Mouse (Mus musculus) right cerebral cortex, postnatal 25 days (tissue): ENCODE data around the gene Myoz2.

Experiments
- DNase-seq: peaks from one replicate; pipeline ENCODE4 v3.0.0; 2022

The Myoz2 gene

DNA sequence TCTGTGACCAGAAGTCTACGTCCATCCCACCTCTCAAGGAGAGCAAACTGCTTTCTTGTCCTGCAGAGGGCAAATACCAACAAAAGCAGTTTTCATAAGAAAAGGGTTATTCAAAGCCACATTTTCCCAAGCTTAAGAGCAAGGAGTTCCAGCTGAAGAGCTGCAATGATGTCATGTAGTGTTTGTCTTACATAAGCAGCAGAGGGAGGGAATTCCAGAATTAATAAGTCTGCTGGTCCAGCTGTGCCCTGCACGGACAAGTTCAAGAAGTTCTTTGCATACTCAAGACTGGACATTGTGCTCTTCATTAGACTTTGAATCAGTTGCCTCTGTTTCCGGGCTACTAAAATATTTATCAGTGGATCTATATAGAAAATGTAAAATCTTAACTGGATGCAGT, 33.8 kb downstream of the Myoz2 start:
- DNase-seq: no peak

DNA sequence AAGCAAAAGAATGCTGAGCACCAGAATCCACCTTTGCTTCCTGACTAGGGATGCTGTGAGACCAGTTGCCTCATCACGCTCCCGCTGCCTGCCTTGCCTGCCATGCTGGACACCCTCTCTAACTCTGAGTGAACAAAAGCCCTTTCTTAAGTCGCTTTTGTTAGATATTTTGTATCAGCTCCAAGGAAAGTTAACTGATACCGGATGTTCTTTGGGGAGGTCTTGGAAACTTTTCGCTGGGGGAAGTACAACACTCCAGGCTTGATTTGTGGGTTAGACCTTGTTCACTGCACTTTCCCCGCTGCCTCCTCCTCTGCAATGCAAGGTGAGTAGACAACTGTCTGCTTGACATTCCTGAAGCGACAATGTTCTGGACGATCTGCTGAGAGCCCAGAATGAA, 36.3 kb downstream of the Myoz2 start:
- no peak for DNase-seq

DNA sequence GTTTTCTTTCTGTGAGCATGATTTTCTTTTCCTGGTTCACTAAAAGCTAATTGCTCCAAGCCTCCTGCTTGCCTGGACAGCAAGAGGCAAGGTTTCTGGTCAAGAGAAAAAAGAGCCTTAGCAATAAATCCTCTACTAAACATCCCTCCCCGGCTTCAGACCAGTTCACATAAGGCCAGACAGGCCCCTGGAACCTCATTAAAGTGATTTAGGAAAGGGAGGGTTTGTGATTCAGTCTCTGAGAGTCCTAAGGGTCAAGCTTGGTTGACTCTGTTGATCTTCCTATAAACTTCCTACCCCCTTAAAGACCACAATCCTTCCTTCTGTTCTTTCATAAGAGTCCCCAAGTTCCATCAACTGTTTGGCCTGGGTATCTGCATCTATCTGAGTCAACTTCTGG, 37.8 kb downstream of the Myoz2 start:
- DNase-seq: no peak

DNA sequence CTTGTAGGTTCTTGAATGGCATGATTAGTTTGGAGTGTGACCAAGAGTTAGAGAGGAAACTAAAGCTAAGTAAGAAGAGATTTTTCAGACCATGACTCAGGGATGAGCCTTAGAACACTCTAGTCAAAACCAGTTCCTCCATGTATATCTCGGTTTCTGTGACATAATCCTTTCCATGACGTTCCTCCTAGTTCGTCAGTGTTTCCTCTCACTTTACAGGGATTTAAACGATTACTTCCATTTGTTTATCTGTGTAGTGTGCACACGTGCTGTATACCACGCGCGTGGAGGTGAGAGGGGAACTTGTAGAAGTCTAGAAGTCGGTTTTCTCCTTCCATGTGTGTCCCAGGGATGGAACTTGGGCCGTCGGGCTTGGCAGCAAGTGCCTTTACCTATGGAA, 47.9 kb downstream of the Myoz2 start:
- DNase-seq: no peak

DNA sequence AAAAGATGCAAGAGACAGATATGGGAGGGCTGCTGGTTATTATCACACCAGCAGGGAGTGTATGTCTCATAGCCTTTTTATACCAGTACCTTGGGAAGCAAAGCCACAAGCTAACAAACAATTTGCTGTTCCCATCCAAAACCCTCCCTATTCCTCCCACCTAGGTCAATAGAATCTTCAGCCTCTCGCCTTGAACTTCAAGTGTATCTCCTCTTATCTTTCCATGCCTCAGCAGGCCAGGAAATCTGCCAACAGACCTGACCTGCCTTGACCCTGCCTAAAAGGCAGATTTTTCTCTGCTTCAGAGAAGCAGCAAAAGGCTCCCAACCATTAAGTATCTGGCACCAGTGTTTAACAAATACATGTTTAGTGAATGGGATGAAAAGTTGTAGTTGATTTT, 48.4 kb downstream of the Myoz2 start:
- no peak for DNase-seq

DNA sequence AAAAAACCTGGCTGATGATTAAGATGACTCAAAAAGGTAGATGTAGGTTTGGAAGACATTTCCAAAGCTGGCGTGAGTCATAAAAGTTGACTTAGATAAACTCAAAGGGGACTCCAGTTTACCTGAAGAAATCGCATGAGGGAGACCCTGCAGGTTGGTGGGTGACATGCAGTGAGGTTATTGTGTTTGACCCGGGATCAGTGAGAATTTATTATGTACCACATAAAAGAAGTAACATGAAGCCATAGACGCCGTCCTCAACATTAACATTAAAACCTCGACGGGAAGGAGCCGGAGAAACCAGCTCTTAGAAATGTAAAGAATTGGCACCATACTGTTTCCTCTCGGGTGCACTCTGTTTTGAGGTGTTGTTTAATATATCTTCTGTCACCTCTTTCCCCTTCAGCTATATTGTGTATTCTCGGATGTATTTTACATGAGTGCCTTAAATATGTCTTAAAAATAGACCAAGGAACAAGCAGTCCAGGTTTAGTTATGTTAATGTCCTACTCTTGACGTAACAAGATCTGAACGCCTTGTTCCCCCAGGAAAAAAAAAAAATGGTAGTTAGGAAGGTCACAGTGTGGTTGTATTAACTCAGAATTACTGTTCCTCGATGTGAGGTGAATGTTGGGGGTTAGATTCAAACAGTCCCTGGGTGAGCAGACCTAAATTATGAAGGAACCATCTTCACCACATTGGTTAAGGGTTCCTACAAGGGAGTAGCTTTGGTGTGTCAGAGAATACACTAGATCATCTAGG, 49.5 kb downstream of the Myoz2 start:
- no peak for DNase-seq

DNA sequence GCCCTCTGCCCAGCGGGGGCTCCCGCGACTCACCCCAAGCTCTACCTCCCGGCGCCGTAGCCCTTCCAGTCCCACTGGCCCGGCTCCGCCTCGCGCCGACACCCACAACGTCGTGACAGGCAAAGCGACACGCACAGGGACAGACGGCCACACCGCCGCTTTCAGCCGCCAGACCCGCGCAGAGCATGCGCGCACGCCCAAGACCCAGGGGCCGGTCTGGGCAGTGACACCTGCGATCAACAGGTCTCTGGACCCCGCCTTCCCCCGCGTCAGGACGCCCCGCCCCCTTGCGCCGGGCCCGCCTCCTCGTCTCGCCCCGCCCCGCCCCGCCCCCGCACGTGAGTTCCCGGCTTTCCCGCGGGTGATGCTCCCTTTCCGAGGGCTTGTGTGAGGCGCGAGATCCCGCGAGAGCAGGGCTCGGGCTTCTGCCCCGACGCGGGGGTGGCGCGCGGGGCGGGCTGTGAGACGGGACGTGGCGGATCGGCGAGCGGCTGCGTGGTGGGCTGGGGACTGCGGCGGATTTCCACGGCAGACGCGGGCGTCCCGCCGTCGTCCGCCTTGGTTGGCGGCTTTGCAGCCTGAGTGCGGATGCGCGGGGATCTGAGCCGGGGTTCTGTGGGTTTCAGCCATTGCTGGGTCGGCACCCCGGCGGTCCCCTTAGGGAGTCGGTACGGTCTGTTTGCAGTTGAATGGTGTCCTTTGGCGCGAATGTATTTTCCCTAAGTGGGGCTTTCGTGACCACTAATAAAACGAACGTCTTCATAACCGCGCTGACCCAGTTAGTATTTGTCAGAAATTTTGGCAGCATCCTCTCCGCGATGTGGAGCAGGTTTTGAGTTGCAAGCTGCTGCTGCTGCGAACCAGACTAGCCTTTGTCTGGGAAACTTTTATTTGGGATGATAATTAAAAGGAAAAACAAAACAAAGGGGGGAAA, 50.3 kb downstream of the Myoz2 start, which contains the start of gene Usp53:
Gene Usp53, minus strand, starts transcription at position 262 of the 934 bp plus-strand sequence.
- peak; percentile 96 for DNase-seq

DNA sequence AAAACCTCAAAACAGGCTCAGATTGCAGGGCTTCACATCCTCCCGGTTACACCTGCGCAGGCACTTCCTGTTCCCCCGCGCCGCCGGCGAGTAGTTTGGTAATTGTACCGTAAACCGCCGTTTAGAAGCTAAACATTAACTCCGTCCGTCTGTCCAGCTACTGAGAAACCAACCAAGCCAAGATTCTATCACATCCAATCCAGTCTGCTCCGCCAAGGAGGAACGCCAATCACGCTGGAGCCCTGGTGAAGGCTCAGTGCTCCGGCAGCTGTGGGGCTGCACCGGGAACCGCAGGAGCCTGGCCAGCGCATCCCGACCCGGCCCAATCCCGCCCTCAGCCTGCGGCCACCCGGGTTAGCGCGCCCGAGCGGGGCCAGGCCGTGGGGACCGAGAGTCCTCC, 51.0 kb downstream of the Myoz2 start:
- DNase-seq: no peak

DNA sequence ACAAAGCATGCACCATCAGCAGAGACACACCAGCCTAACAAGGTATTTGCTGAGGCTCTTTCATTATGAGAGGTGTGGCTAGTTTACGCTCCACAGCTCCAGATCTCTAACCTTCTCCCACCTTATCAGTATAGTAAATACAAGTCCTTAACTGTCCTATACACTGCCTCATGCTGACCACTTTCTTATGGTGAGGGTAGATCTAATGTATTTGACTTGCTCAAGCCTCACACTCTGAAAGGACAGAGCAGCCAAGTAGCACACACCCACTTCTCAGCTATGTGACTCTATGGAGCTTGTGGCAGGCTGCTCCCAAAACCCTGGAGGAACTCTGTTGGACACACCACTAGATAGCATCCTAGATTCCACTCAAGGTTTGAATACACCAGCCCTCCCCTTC, 58.9 kb downstream of the Myoz2 start:
- no peak for DNase-seq

DNA sequence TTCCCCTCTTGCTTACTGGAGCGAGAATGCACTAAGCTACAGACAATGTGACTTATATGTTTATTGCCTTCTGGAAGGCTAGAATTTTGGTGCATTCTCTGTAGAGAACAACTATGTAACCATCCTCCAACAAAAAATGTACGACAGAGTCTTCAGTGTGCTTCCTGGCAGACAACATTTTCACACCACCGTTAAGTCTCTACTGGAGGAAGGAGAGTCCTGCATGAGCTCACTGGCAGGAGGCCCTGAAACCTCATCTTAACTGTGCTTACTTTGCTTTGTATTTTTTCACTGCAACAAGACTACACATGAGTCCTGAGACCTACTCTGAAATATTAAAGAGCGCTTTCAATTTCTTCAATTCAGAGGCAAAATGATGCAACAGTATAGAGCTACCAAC, 59.5 kb downstream of the Myoz2 start:
- peak; percentile 10 for DNase-seq

DNA sequence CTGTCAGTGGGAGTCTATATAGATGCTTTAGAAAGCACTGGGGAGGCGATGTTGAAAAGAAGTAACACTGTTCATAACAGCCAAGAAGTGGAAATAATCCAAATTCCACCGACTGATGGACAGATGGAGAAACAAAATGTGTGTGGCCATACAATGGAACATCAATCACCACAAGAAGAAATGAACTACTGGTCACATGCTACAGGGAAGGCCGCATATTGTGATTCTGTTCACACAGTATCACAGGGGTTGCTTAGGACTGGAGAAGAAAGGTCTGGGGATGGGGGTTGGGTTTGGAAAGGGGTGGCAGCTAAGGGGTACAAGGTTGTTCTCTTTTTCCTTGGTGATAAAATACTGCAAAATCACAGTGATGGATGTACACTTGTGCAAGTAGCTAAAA, 60.0 kb downstream of the Myoz2 start:
- no peak for DNase-seq

DNA sequence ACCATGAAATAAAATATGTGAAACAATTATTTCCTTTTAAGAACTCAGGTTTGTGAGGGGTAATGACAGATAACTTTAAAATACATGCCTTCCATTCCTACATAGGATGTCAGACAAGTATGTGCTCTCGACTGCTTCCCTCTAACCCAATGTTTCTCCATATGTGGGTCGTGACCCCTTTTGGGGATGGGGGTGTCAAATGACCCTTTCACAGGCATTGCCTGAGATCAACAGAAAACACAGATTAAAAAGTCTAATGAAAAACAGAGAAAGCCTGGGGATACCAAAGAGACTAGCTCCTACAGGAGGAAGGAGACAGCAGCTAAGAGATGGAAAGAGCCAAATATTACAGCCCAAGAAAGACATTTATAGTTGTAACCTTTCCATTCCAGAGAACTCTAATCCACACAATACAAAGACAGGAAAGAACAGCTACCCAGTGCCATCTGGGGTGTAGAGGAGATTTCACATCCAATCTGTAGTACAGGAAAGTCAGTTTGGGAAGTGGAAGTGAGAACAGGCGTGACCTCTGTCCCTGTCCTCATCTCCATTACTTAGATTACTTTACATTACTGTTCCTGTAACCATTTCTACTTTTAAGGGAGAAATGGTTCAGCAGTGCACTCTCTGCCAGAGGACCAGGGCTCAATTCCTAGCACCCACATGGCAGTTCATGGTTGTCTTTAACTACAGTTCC, 62.5 kb downstream of the Myoz2 start:
- no peak for DNase-seq

DNA sequence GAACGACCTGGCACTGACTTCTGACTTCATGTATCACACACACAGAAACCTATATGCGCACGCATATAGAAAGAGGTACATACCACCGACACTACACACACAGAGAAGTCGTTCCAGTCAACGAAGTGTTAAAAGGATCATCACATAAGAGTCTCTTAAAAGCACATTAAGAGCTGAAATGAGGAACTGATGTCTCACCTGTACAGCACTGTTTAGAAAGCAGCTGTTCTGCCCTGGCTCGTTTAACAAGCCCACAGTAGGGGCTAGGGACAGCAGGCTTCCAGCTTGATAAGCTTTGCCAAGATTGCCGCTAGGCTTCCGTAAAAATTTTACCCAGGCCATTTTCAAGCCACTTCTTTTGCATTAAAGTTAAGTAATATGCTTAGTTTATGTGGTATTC, 66.4 kb downstream of the Myoz2 start:
- DNase-seq: no peak

DNA sequence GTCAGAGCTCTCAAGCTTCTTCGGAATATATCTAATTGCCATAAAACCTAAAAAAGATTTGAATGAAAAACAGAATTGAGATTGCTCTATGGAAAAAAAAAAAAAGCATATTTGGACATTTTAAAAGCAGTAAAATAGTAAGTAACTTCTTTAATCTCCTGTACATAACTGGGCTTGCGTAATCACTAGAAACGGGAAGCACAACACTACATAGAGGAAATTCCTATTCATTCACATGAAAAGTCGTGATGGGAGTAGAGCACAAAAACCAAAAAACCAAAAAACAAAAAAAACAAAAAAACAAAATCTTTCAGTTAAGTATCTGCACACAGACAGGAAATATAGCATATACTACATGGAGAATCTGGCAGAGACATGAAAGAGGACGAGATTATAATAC, 70.5 kb downstream of the Myoz2 start:
- DNase-seq: no peak
